Mouse (Mus musculus): ENCODE results near the gene Tktl2. TPM values are rescaled to one million over a fixed set of nuclear protein-coding genes. Genes with fewer than 3 reads are reported as not detected.

The Tktl2 gene
- polyA plus RNA-seq, 1 experiment from 2014 or later: not detected

GRCm38 (mm10) chr8:66503381-66503780, 8.2 kb upstream of the Tktl2 start:
- Histone ChIP-seq H3K27ac (ENCODE audit: low read depth, low read length) (no peak overlapping the region), H3K4me3 (ENCODE audit: low read depth, low read length) (no peak overlapping the region), H3K9ac (ENCODE audit: low read length) (no peak overlapping the region), H3K36me3 (ENCODE audit: control insufficient read depth, insufficient read depth, low read length) (no peaks in the 10 kb centered on the region), H3K27me3 (ENCODE audit: control insufficient read depth, insufficient read depth, low read length) (no peaks in the 10 kb centered on the region), H3K9me3 (ENCODE audit: control insufficient read depth, low read length) (no peaks in the 10 kb centered on the region), H3K4me1 (ENCODE audit: control insufficient read depth, insufficient read depth, low read length) (no peaks in the 10 kb centered on the region), H3K4me2 (no peak overlapping the region)
- DNase-seq (ENCODE audit: low spot score, missing footprints) (no peak), ATAC-seq (ENCODE audit: low FRiP score) (no peak)
- WGBS: 81% methylated on average over 2 of the region's 2 CpGs

- Histone ChIP-seq H3K27me3 (ENCODE audit: control insufficient read depth, insufficient read depth, low read length) (no peaks in the 10 kb centered on the region), H3K27ac (ENCODE audit: low read depth, low read length) (no peak overlapping the region), H3K9ac (ENCODE audit: low read length) (no peak overlapping the region), H3K36me3 (ENCODE audit: control insufficient read depth, insufficient read depth, low read length) (no peaks in the 10 kb centered on the region), H3K4me1 (ENCODE audit: control insufficient read depth, insufficient read depth, low read length) (no peaks in the 10 kb centered on the region), H3K4me3 (ENCODE audit: low read depth, low read length) (no peak overlapping the region), H3K4me2 (no peak overlapping the region), H3K9me3 (ENCODE audit: control insufficient read depth, low read length) (no peaks in the 10 kb centered on the region)
- DNase-seq (ENCODE audit: low spot score, missing footprints): no peak
- 87% methylated on average over 2 of the region's 2 CpGs for WGBS
- ATAC-seq (ENCODE audit: low FRiP score): no peak
These were observed 7.6 kb downstream of the Tktl2 start for GRCm38 (mm10) chr8:66519149-66519548.

DNA sequence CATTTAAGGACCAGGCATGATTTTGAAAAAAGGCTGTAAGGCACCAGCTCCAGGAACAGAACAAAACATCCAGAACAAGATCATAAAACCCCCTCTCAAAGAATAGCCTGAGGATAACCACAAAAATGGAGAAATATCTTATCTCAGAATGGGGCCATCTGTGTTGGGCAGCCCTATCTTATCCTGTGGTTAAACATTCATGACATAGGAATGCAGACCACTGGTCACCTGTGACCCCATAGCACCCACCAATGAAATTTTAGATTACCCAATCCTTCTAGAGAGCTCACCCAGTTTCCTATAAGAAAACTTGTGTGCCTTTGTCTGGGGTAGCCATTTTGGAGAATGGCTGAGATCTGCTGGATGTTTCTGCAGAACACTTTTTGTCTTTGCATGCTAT, 9.0 kb downstream of the Tktl2 start:
- no peak overlapping the region for H3K27ac ChIP-seq (ENCODE audit: low read depth, low read length)
- H3K9ac ChIP-seq (ENCODE audit: low read length): no peak overlapping the region
- no peak overlapping the region for H3K4me3 ChIP-seq (ENCODE audit: low read depth, low read length)
- no peaks in the 10 kb centered on the region for H3K9me3 ChIP-seq (ENCODE audit: control insufficient read depth, low read length)
- no peaks in the 10 kb centered on the region for H3K4me1 ChIP-seq (ENCODE audit: control insufficient read depth, insufficient read depth, low read length)
- ATAC-seq (ENCODE audit: low FRiP score): no peak
- DNase-seq (ENCODE audit: low spot score, missing footprints): no peak
- H3K36me3 ChIP-seq (ENCODE audit: control insufficient read depth, insufficient read depth, low read length): no peaks in the 10 kb centered on the region
- H3K27me3 ChIP-seq (ENCODE audit: control insufficient read depth, insufficient read depth, low read length): no peaks in the 10 kb centered on the region
- no peak overlapping the region for H3K4me2 ChIP-seq

DNA sequence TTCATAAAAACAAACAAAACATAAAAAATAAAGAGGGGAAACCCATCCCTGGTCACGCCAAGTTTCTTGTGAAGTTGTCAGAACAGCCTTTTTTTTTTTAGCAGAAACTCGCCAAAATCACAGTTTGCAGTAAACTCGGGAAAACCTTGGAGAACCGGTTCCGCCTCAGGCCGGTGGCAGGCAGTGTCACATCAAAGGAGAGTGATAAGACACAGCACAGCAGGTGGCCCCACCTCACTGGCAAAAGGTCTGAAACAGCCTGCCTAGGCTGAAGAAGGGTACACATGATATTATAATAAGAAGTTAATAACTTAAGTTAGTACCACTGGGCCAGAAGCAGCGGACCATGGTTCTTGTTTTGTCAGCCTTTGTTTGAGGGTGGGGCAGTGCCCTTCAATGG, 38.5 kb downstream of the Tktl2 start:
- Histone ChIP-seq H3K9me3 (ENCODE audit: control insufficient read depth, low read length) (no peaks in the 10 kb centered on the region), H3K36me3 (ENCODE audit: control insufficient read depth, insufficient read depth, low read length) (no peaks in the 10 kb centered on the region), H3K9ac (ENCODE audit: low read length) (no peak overlapping the region), H3K27me3 (ENCODE audit: control insufficient read depth, insufficient read depth, low read length) (no peaks in the 10 kb centered on the region), H3K4me2 (no peak overlapping the region), H3K4me3 (ENCODE audit: low read depth, low read length) (no peak overlapping the region), H3K4me1 (ENCODE audit: control insufficient read depth, insufficient read depth, low read length) (no peaks in the 10 kb centered on the region), H3K27ac (ENCODE audit: low read depth, low read length) (no peak overlapping the region)
- DNase-seq (ENCODE audit: low spot score, missing footprints): no peak
- 29% methylated on average over 7 of the region's 7 CpGs for WGBS
- no peak for ATAC-seq (ENCODE audit: low FRiP score)

Other genes starting within 250 kb of the Tktl2 start
- gene Tma16, start 25.2 kb upstream of the Tktl2 start, polyA plus RNA-seq (2014; fragmentation: Nextera tagmentation; extraction: Ambion mirVana): 14.2 and 16.4 TPM in 2 replicates
- gene Npy5r, start 176.4 kb downstream of the Tktl2 start, polyA plus RNA-seq (2014; fragmentation: Nextera tagmentation; extraction: Ambion mirVana): 0.14 and 0.29 TPM in 2 replicates
- gene Npy1r, start 185.4 kb downstream of the Tktl2 start, polyA plus RNA-seq (2014; fragmentation: Nextera tagmentation; extraction: Ambion mirVana): 1.1 and 1.7 TPM in 2 replicates

Measured in midbrain, embryonic 11.5 days (tissue).